Mouse (Mus musculus) cortical plate, adult 2 months (tissue): ENCODE measurements at regions not wholly inside any gene's neighbourhood (a gene's known extent, or its start where the extent isn't known, plus 50 kb on each side); places are given as distances from the start of the nearest gene placed in this dataset.
A peak's percentile ranks its signal among the peaks of the same experiment; 100 is the strongest.

Source experiments
- CTCF ChIP-seq: fragments of 200-500 bp; IDR thresholded peaks from 2 replicates; pipeline ENCODE4 v1.5.1; 2011; ENCODE audit warnings: mild to moderate bottlenecking, control low read depth, low read length; ENCODE audit not compliant: insufficient read depth; ENCODE audit errors: extremely low read depth
- POLR2A ChIP-seq: fragments of 200-500 bp; IDR thresholded peaks from 2 replicates; pipeline ENCODE4 v1.6.1; 2011; ENCODE audit warnings: mild to moderate bottlenecking, low read length, control low read depth; ENCODE audit not compliant: insufficient read depth; ENCODE audit errors: extremely low read depth

- peak; percentile 34; the same call in 1 of the 2 replicates for TF ChIP-seq CTCF
- no peak for TF ChIP-seq POLR2A
Measured at GRCm38 (mm10) chr15:41951276-41951675, 1817.1 kb downstream of the 9330182O14Rik start.
